Mouse (Mus musculus): Measurements from ENCODE around the gene Ywhah. TPM values are rescaled to one million over a fixed set of nuclear protein-coding genes. Genes with fewer than 3 reads are reported as not detected.
A peak's percentile ranks its signal among the peaks of the same experiment; 100 is the strongest.

The Ywhah gene
- polyA plus RNA-seq (2016; fragmentation: Nextera tagmentation; extraction: Ambion mirVana) = 387 and 397 TPM in 2 replicates

DNA sequence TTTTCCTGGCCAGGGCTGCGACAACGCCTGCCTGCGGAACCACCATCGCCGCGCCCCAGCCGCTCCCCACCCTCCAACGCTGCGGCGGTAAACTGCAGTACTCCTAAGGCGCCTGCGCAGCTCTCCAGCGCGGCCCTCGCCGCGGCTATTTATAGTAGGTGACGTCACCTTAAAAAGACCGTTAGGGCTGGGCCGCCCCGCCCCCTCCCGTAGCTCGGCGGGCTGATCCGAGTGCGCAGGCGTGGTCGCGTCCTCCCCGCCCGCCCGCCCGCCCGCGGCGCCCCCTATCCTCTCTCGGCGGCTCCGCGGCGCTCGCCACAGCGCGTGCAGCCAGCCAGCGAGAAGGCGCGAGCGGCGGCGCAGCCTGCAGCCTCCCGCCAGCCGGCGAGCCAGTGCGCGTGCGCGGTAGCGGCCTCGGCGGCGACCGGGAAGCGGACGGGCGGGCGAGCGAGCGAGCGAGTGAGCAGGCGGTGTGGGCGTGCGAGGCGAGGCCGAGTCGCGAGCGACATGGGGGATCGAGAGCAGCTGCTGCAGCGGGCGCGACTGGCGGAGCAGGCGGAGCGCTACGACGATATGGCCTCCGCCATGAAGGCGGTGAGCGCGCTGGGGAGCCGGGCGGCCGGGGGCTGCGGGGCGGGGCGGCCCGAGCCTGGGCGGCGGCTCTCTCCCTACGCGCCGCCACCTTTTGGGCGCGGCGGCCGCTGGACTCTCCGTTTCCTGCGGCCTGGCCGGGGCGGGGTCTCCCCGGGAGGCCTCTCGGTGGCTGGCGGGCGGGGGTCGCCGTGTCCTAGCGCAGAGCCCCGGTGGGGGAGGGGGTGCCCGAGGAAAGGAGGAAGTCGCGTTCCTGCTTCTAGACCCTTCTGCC is at the start of gene Ywhah:
TSS of gene Ywhah (plus strand) at position 256 of the 865 bp plus-strand sequence.
- under 1% methylated on average over 119 of the region's 121 CpGs for WGBS
- peak within 1 kb of the TSS; percentile 99 for H3K27ac ChIP-seq
- peaks cover 21% of the 10 kb centered on the region for H3K4me1 ChIP-seq

GRCm38 (mm10) chr5:32976541-32976940 is 42.1 kb upstream of the Ywhah start:
- no peaks in the 10 kb centered on the region for H3K4me1 ChIP-seq
- no peaks in the 10 kb centered on the region for H3K27me3 ChIP-seq (ENCODE audit: low read depth, poor library complexity, severe bottlenecking)
- WGBS = 87% methylated on average over 4 of the region's 4 CpGs
- peaks cover 77% of the 10 kb centered on the region for H3K36me3 ChIP-seq
- H3K9me3 ChIP-seq (replicated peaks) = no peaks in the 10 kb centered on the region
- no peak for DNase-seq (ENCODE audit: low spot score)
- H3K27ac ChIP-seq = no peak overlapping the region
- no peak overlapping the region for H3K4me3 ChIP-seq

More for the DNA sequence above, at the start of gene Ywhah:
- peak; percentile 96 for DNase-seq (ENCODE audit: low spot score)
- Histone ChIP-seq H3K4me3 (peak within 1 kb of the TSS; percentile 86), H3K36me3 (peaks cover 29% of the 10 kb centered on the region), H3K27me3 (ENCODE audit: low read depth, poor library complexity, severe bottlenecking) (no peaks in the 10 kb centered on the region), H3K9me3 (replicated peaks) (no peaks in the 10 kb centered on the region)

DNA sequence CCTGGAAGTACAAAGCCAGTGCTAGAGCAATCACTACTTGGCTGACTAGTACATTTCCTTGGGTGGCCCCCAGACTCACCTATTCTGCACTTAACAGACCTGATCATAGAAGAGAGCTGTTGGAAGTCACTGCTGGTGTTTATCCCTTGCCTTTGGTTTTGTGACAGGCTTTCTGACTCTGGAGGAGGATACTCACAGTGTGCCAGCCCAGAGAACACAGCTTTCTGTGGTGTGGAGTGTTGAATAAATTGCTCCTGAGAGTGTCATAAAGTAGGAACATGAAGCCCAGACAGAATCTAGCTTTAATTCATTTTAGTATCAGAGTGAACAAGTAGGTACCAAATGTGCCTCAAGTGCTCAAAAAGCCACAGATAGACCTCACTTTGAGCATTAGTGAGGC is 41.4 kb upstream of the Ywhah start:
- no peak for DNase-seq (ENCODE audit: low spot score)
- no peaks in the 10 kb centered on the region for H3K4me1 ChIP-seq
- H3K36me3 ChIP-seq = peaks cover 79% of the 10 kb centered on the region
- H3K27ac ChIP-seq = no peak overlapping the region
- no peak overlapping the region for H3K4me3 ChIP-seq
- no peaks in the 10 kb centered on the region for H3K27me3 ChIP-seq (ENCODE audit: low read depth, poor library complexity, severe bottlenecking)
- H3K9me3 ChIP-seq (replicated peaks) = no peaks in the 10 kb centered on the region

- Histone ChIP-seq H3K4me3 (no peak overlapping the region), H3K27me3 (ENCODE audit: low read depth, poor library complexity, severe bottlenecking) (no peaks in the 10 kb centered on the region), H3K36me3 (peaks cover 78% of the 10 kb centered on the region), H3K27ac (no peak overlapping the region), H3K4me1 (no peaks in the 10 kb centered on the region), H3K9me3 (replicated peaks) (no peaks in the 10 kb centered on the region)
- DNase-seq (ENCODE audit: low spot score) = no peak
- 79% methylated on average over 1 of the region's 1 CpGs for WGBS
Measured at GRCm38 (mm10) chr5:32985379-32985778, 33.2 kb upstream of the Ywhah start.

DNA sequence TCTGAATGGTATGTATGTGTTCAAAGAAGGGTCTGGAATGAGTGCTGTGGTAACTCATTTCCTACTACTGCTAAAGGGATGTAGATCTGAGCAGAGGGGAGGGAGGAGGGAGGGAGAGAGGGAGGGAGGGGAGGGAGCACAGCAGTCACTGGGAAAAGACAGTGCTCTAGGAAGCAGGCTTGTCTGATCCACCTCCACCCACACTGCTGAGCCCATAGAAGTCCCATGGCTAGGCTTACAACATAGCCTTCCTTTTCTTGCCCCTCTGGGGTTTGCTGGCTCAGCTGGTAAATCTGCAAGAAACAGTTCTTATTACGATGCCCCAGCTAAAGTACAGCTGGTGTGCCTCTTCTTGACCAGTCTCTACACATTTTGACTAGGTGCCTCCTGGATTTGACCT is 30.7 kb upstream of the Ywhah start:
- Histone ChIP-seq H3K36me3 (peaks cover 65% of the 10 kb centered on the region), H3K27ac (no peak overlapping the region), H3K4me1 (no peaks in the 10 kb centered on the region), H3K27me3 (ENCODE audit: low read depth, poor library complexity, severe bottlenecking) (no peaks in the 10 kb centered on the region), H3K9me3 (replicated peaks) (no peaks in the 10 kb centered on the region), H3K4me3 (no peak overlapping the region)
- WGBS = 90% methylated on average over 1 of the region's 1 CpGs
- DNase-seq (ENCODE audit: low spot score) = no peak

DNA sequence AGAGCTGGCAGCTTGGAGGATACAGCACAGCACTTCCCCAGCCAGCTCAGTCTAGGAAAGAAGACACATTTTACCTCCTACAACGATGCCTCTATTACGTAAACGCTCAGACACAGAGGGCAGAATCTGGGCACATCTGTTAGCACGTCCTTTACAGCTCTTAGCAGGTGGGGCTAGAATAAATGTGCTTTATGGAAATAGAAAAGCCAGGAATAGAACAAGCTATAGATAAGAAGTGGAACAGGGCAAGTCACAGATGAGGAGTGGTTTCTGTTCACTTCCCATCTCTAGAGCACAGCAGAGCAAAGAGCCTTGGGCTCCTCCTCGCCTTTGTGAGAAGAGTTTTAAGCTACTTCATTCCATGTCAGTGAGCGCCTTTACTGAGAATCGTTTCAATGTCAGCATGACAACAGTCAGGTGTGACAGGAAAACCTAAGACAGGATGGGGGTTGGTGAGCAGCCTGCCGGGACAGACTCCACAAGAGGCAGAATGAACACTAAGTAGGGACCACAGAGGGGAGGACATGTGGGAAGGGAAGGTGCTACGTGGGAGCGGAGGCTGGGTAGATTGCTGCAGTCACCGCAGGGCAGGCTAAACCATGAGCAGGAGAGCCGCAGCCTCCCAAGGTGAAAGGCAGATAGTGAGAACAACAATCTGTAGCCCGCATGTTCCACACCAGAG is 28.5 kb upstream of the Ywhah start:
- no peak for DNase-seq (ENCODE audit: low spot score)
- H3K4me3 ChIP-seq = no peak overlapping the region
- WGBS = 90% methylated on average over 13 of the region's 13 CpGs

DNA sequence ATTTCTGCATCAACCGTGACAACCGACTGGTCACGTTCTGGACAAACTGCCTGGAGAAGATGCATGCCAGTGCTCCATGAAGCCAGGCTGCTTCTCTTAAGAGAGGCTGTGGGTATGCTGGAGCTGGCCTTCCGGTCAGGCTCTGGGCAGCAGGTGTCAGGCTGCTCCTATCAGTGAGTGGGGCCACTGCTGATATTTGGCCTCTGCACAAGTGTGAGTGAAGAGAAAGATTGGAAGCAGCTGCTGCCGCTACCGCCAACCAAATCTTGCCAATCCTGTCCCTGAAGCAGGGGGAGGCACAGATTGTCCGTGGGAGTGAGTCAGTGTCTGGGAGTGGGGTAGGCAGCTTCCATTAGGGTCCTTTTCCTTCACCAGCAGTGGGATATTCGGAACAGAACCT is 27.5 kb upstream of the Ywhah start:
- H3K9me3 ChIP-seq (replicated peaks) = no peaks in the 10 kb centered on the region
- 0 out of 2 replicates have a peak, but pooled peaks cover 5% of the 10 kb centered on the region for H3K4me1 ChIP-seq
- H3K27me3 ChIP-seq (ENCODE audit: low read depth, poor library complexity, severe bottlenecking) = no peaks in the 10 kb centered on the region
- no peak for DNase-seq (ENCODE audit: low spot score)
- no peak overlapping the region for H3K4me3 ChIP-seq
- no peak overlapping the region for H3K27ac ChIP-seq
- WGBS = 84% methylated on average over 8 of the region's 8 CpGs
- peaks cover 34% of the 10 kb centered on the region for H3K36me3 ChIP-seq

More for the DNA sequence above, 28.5 kb upstream of the Ywhah start:
- Histone ChIP-seq H3K9me3 (replicated peaks) (no peaks in the 10 kb centered on the region), H3K4me1 (0 out of 2 replicates have a peak, but pooled peaks cover 5% of the 10 kb centered on the region), H3K27ac (no peak overlapping the region), H3K27me3 (ENCODE audit: low read depth, poor library complexity, severe bottlenecking) (no peaks in the 10 kb centered on the region), H3K36me3 (peaks cover 42% of the 10 kb centered on the region)

- H3K4me3 ChIP-seq = no peak overlapping the region
- H3K9me3 ChIP-seq (replicated peaks) = no peaks in the 10 kb centered on the region
- H3K36me3 ChIP-seq = peaks cover 8% of the 10 kb centered on the region; the same call in 1 of the 2 replicates
- H3K27me3 ChIP-seq (ENCODE audit: low read depth, poor library complexity, severe bottlenecking) = no peaks in the 10 kb centered on the region
- WGBS = 48% methylated on average over 2 of the region's 2 CpGs
- H3K4me1 ChIP-seq = 0 out of 2 replicates have a peak, but pooled peaks cover 5% of the 10 kb centered on the region
- DNase-seq (ENCODE audit: low spot score) = no peak
- no peak overlapping the region for H3K27ac ChIP-seq
Measured at GRCm38 (mm10) chr5:32994471-32994870, 24.1 kb upstream of the Ywhah start.

DNA sequence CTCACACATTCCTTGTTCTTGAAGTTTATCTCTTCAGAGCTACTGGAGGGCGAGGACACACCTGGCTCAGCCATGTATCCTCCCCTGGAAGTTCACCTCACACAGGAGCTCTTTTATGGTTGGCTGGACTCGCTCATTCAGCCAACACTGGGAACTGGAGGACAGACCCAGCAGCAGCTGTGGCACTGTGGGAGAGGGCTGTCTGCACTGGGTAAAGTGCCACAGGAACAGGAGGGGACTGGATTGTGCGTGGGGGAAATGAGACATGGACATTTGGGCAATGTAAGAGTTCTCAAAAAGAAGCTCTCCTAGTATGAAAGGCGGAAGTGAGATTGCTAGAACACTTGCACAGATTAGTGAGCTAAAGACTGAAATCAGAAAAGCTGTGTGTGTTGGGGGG is 22.9 kb upstream of the Ywhah start:
- WGBS = 80% methylated on average over 4 of the region's 4 CpGs

GRCm38 (mm10) chr5:32996560-32996959 is 22.1 kb upstream of the Ywhah start:
- Histone ChIP-seq H3K36me3 (no peaks in the 10 kb centered on the region), H3K4me1 (0 out of 2 replicates have a peak, but pooled peaks cover 5% of the 10 kb centered on the region), H3K27me3 (ENCODE audit: low read depth, poor library complexity, severe bottlenecking) (no peaks in the 10 kb centered on the region), H3K4me3 (no peak overlapping the region), H3K9me3 (replicated peaks) (no peaks in the 10 kb centered on the region), H3K27ac (no peak overlapping the region)
- DNase-seq (ENCODE audit: low spot score) = no peak
- WGBS = 91% methylated on average over 1 of the region's 1 CpGs

More for the DNA sequence above, 22.9 kb upstream of the Ywhah start:
- no peak for DNase-seq (ENCODE audit: low spot score)
- H3K4me3 ChIP-seq = no peak overlapping the region
- H3K27ac ChIP-seq = no peak overlapping the region
- peaks cover 6% of the 10 kb centered on the region; the same call in 1 of the 2 replicates for H3K36me3 ChIP-seq
- no peaks in the 10 kb centered on the region for H3K9me3 ChIP-seq (replicated peaks)
- H3K27me3 ChIP-seq (ENCODE audit: low read depth, poor library complexity, severe bottlenecking) = no peaks in the 10 kb centered on the region
- H3K4me1 ChIP-seq = 0 out of 2 replicates have a peak, but pooled peaks cover 5% of the 10 kb centered on the region

DNA sequence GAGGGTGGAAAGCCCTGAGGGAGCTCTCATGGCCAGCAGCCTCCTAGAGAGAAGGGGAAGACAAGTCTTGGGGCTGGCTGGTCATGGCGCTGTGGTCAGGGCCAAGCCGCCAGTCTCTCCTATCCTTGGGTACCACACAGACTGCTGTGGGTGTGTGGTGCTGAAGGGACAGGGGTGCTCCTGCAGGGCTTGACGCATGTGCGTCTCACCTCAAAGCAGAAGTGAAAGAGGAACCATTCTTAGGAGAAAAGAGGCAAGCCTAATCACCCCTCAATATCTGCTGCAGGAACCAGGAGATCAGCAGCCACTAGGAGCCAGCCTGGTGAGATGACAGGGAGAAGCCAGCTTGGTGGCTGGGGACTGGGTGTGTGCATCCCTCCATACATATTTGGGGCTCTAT is 20.9 kb upstream of the Ywhah start:
- Histone ChIP-seq H3K27me3 (ENCODE audit: low read depth, poor library complexity, severe bottlenecking) (no peaks in the 10 kb centered on the region), H3K9me3 (replicated peaks) (no peaks in the 10 kb centered on the region), H3K27ac (no peak overlapping the region), H3K4me1 (0 out of 2 replicates have a peak, but pooled peaks cover 5% of the 10 kb centered on the region), H3K36me3 (no peaks in the 10 kb centered on the region), H3K4me3 (no peak overlapping the region)
- 47% methylated on average over 4 of the region's 4 CpGs for WGBS
- DNase-seq (ENCODE audit: low spot score) = no peak

- no peaks in the 10 kb centered on the region for H3K9me3 ChIP-seq (replicated peaks)
- 0 out of 2 replicates have a peak, but pooled peaks cover 5% of the 10 kb centered on the region for H3K4me1 ChIP-seq
- no peak overlapping the region for H3K27ac ChIP-seq
- H3K27me3 ChIP-seq (ENCODE audit: low read depth, poor library complexity, severe bottlenecking) = no peaks in the 10 kb centered on the region
- no peak for DNase-seq (ENCODE audit: low spot score)
- no peaks in the 10 kb centered on the region for H3K36me3 ChIP-seq
- WGBS = 86% methylated on average over 4 of the region's 4 CpGs
- H3K4me3 ChIP-seq = no peak overlapping the region
Measured at GRCm38 (mm10) chr5:32998783-32999182, 19.8 kb upstream of the Ywhah start.

- WGBS = 87% methylated on average over 5 of the region's 5 CpGs
Measured at GRCm38 (mm10) chr5:33001111-33001510, 17.5 kb upstream of the Ywhah start.

More at GRCm38 (mm10) chr5:33001111-33001510, 17.5 kb upstream of the Ywhah start:
- peaks cover 3% of the 10 kb centered on the region for H3K4me1 ChIP-seq
- H3K27ac ChIP-seq = no peak overlapping the region
- H3K27me3 ChIP-seq (ENCODE audit: low read depth, poor library complexity, severe bottlenecking) = no peaks in the 10 kb centered on the region
- H3K36me3 ChIP-seq = no peaks in the 10 kb centered on the region
- DNase-seq (ENCODE audit: low spot score) = no peak
- H3K4me3 ChIP-seq = no peak overlapping the region
- H3K9me3 ChIP-seq (replicated peaks) = no peaks in the 10 kb centered on the region

All from limb, embryonic 10.5 days (tissue).